18 mouse cellular contexts compared by ENCODE assay signal in the genomic region with DNA sequence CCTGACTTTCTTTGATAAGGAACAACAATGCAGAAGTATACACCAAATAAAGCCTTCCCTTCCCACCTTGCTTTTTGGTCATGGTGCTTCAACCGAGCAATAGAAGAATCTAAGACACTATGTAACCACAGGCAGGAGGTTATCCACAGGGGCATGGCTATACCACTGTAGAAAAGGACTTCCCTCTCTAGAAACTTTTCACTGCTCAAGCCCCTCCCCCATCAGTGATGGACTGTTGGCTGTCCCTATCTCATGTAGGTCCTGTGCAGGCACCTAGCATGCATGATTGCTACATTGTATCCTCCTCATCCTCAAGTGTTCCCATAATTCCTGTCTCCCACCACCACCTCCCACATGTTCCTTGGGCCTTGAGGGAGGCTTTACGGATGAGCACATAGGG. TPM values are rescaled to one million over a fixed set of nuclear protein-coding genes. Genes with fewer than 3 reads are reported as not detected.
DNase-seq lines count a peak whose midpoint lies in the region; ATAC-seq and TF ChIP-seq lines count a peak whose summit lies in the region.
"Had no signal": no experiment of that assay in that cellular context is flagged by ENCODE, and none has a peak within 500 bp of the region (broad histone marks: within the 10 kb centered on the region; RNA-seq: fewer than 3 reads in every experiment).

No protein-coding gene starts in this region.

- peak overlapping the region; percentile 54; the same call in 1 of the 2 replicates for H3K9ac ChIP-seq in liver, embryonic 13.5 days
- H3K9ac ChIP-seq: embryonic facial prominence, embryonic 15.5 days; forebrain, postnatal 0 days; limb, embryonic 12.5 days; lung, embryonic 15.5 days; neural tube, embryonic 15.5 days had no signal

- no peaks in the 10 kb centered on the region for H3K27me3 ChIP-seq in thymus, adult 2 months (ENCODE audit: control insufficient read depth, insufficient read depth, low read length)
- H3K27me3 ChIP-seq in liver, embryonic 13.5 days: no peaks in the 10 kb centered on the region
- H3K27me3 ChIP-seq: embryonic facial prominence, embryonic 15.5 days; lung, embryonic 15.5 days; neural tube, embryonic 15.5 days had no signal

- no peaks in the 10 kb centered on the region for H3K36me3 ChIP-seq in thymus, adult 2 months (ENCODE audit: control insufficient read depth, insufficient read depth, low read length)
- H3K36me3 ChIP-seq in liver, embryonic 13.5 days: no peaks in the 10 kb centered on the region
- H3K36me3 ChIP-seq: embryonic facial prominence, embryonic 15.5 days; limb, embryonic 12.5 days; lung, embryonic 15.5 days; neural tube, embryonic 15.5 days had no signal

- TF ChIP-seq POLR2A in thymus, adult 2 months (IDR thresholded peaks at IDR 0.05; ENCODE audit: control insufficient read depth, extremely low read depth, insufficient read depth, low read length, poor library complexity): no peak

- peak overlapping the region; percentile 70 for H3K4me2 ChIP-seq in liver, embryonic 13.5 days
- H3K4me2 ChIP-seq: embryonic facial prominence, embryonic 15.5 days; limb, embryonic 12.5 days; lung, embryonic 15.5 days; neural tube, embryonic 15.5 days had no signal

- H3K27ac ChIP-seq in thymus, adult 2 months (ENCODE audit: control insufficient read depth, insufficient read depth, low read length): peak overlapping the region; percentile 99
- peak overlapping the region; percentile 100 for H3K27ac ChIP-seq in liver, embryonic 13.5 days
- H3K27ac ChIP-seq: embryonic facial prominence, embryonic 15.5 days; limb, embryonic 12.5 days; lung, embryonic 15.5 days; macrophage; neural tube, embryonic 15.5 days had no signal

- intact Hi-C loops in left cerebral cortex, postnatal 25 days (cut with DNase I): no loop called here
- intact Hi-C loops in left cerebral cortex, postnatal 14 days (cut with DNase I): no loop called here

- ATAC-seq in common myeloid progenitor, adult 5-6 weeks (replicated peaks; ENCODE audit: low read depth, poor library complexity, severe bottlenecking): 0 out of 2 replicates have a peak, but pooled peaks have one; percentile 4
- peak; percentile 25 for ATAC-seq in liver, embryonic 13.5 days (ENCODE audit: low read depth)
- ATAC-seq: forebrain, postnatal 0 days had no signal

- WGBS in thymus, adult 2 months: 59% methylated on average over 2 of the region's 2 CpGs
- 40% methylated on average over 2 of the region's 2 CpGs for WGBS in liver, embryonic 13.5 days (ENCODE audit: insufficient replicate concordance)

- DNase-seq in thymus, adult 2 months: no peak
- DNase-seq in thymus, postnatal 10 days (ENCODE audit: low spot score in 2 of 2): no peak
- peak; percentile 51 for DNase-seq in liver, embryonic 13.5 days
- no peak for DNase-seq in left cerebral cortex, postnatal 25 days (ENCODE audit: low spot score in 2 of 2)
- DNase-seq in left cerebral cortex, postnatal 14 days (ENCODE audit: low spot score in 2 of 2): no peak
- no peak for DNase-seq in embryo, embryonic 11 days
- DNase-seq: adrenal gland, postnatal 25 days; cerebellum, adult 9-11 months; forebrain, postnatal 0 days; midbrain, embryonic 14.5 days had no signal

- no peak for TF ChIP-seq CTCF in thymus, adult 2 months (IDR thresholded peaks at IDR 0.05; ENCODE audit: borderline replicate concordance, control insufficient read depth, extremely low read depth, insufficient read depth, low read length, poor library complexity)

- no peak overlapping the region for H3K4me3 ChIP-seq in thymus, adult 2 months (ENCODE audit: control insufficient read depth, insufficient read depth, low read length)
- H3K4me3 ChIP-seq in liver, embryonic 13.5 days (replicated peaks): no peak overlapping the region
- H3K4me3 ChIP-seq: embryonic facial prominence, embryonic 15.5 days; limb, embryonic 12.5 days; lung, embryonic 15.5 days; myocyte; neural tube, embryonic 15.5 days had no signal

- peaks cover 73% of the 10 kb centered on the region for H3K4me1 ChIP-seq in thymus, adult 2 months (replicated peaks; ENCODE audit: control insufficient read depth, insufficient read depth, low read length)
- H3K4me1 ChIP-seq in liver, embryonic 13.5 days (replicated peaks): peaks cover 86% of the 10 kb centered on the region
- H3K4me1 ChIP-seq: lung, embryonic 15.5 days had no signal

- H3K9me3 ChIP-seq in liver, embryonic 13.5 days (replicated peaks): no peaks in the 10 kb centered on the region
- H3K9me3 ChIP-seq: embryonic facial prominence, embryonic 15.5 days; limb, embryonic 12.5 days; lung, embryonic 15.5 days; neural tube, embryonic 15.5 days had no signal

RNA-seq across cellular contexts. Expression of a gene that starts 7.2 kb away (rescaled TPM):
- 0.89 and 1.2 TPM in 2 replicates for polyA plus RNA-seq in thymus, adult 2 months (2012; rRNA removed)
- 0.05 TPM in 1 of 2 replicates, not detected in the other for total RNA-seq in common myeloid progenitor, adult 5-6 weeks (2017)
- polyA plus RNA-seq in liver, embryonic 13.5 days (2015; fragmentation: Nextera tagmentation; extraction: Ambion mirVana): 0.20 and 0.51 TPM in 2 replicates
- total RNA-seq in left cerebral cortex, postnatal 25 days (2021): 10 to 100 TPM; 28.4 to 30.2 TPM
- 10 to 100 TPM; 17.1 to 21.4 TPM for total RNA-seq in left cerebral cortex, postnatal 14 days (2021)
- total RNA-seq: gastrocnemius, adult 18-20 months had no signal
- polyA plus RNA-seq: macrophage, myocyte had no signal

Comparison
In these comparisons a context has a peak if more than half of its experiments do, and no peak if none do; other contexts are left out.
1. RNA of a gene that starts 7.2 kb away (total RNA-seq): 28.4 to 30.2 TPM in left cerebral cortex, postnatal 25 days and 17.1 to 21.4 TPM in left cerebral cortex, postnatal 14 days; 0.05 TPM in common myeloid progenitor, adult 5-6 weeks; every median in the first group is over 10 times any median in the second.